Mouse (Mus musculus) heart, embryonic 14.5 days (tissue): ENCODE measurements around the gene Fbxo28. TPM values are rescaled to one million over a fixed set of nuclear protein-coding genes. Genes with fewer than 3 reads are reported as not detected.

Experiments
- ATAC-seq: fragments of 200-750 bp; cut with Nextera tagmentation; 2 replicates; pipeline ENCODE4 v1.8.0; 2017; ENCODE audit warnings: low read depth, moderate TSS enrichment; ENCODE audit not compliant: insufficient number of reproducible peaks, insufficient read depth, low FRiP score
- H3K27ac ChIP-seq, 2 experiments: fragments of 200-500 bp in 1 of 2; fragments of 300-500 bp in 1 of 2; sonication (generic) in 1 of 2; replicated peaks in 1 of 2; 2 replicates each; pipeline ENCODE4 v1.5.1; 2012 to 2014; ENCODE audit warnings: low read depth in 2 of 2, low read length in 2 of 2, control low read depth in 1 of 2, mild to moderate bottlenecking in 1 of 2, mixed read lengths in 1 of 2; ENCODE audit not compliant: control insufficient read depth in 1 of 2, insufficient read depth in 1 of 2
- H3K27me3 ChIP-seq: fragments of 300-500 bp; sonication (generic); 2 replicates; pipeline ENCODE4 v1.6.1; 2014; ENCODE audit warnings: mild to moderate bottlenecking, low read length, control low read depth; ENCODE audit not compliant: control insufficient read depth, insufficient read depth
- H3K36me3 ChIP-seq: fragments of 300-500 bp; sonication (generic); 2 replicates; pipeline ENCODE4 v1.6.1; 2014; ENCODE audit warnings: mild to moderate bottlenecking, control low read depth, low read length, mixed read lengths; ENCODE audit not compliant: control insufficient read depth, insufficient read depth
- H3K4me1 ChIP-seq, 2 experiments: fragments of 200-500 bp in 1 of 2; fragments of 300-500 bp in 1 of 2; sonication (generic) in 1 of 2; 2 replicates each; pipeline ENCODE4 v1.6.1; 2012 to 2014; ENCODE audit warnings: low read length in 2 of 2, control low read depth in 1 of 2, mixed read lengths in 1 of 2; ENCODE audit not compliant: control insufficient read depth in 2 of 2, insufficient read depth in 2 of 2
- H3K4me2 ChIP-seq: fragments of 300-500 bp; sonication (generic); 2 replicates; pipeline ENCODE4 v1.6.1; 2014; ENCODE audit warnings: mild to moderate bottlenecking, low read length
- H3K4me3 ChIP-seq, 2 experiments: fragments of 200-500 bp in 1 of 2; fragments of 300-500 bp in 1 of 2; sonication (generic) in 1 of 2; 2 replicates each; pipeline ENCODE4 v1.5.1; 2012 to 2014; ENCODE audit warnings: low read length in 2 of 2, mild to moderate bottlenecking in 2 of 2, control low read depth in 1 of 2, low read depth in 1 of 2, moderate library complexity in 1 of 2; ENCODE audit not compliant: control insufficient read depth in 1 of 2, insufficient read depth in 1 of 2
- H3K9ac ChIP-seq: fragments of 300-500 bp; sonication (generic); 2 replicates; pipeline ENCODE4 v1.6.1; 2014; ENCODE audit warnings: mild to moderate bottlenecking, low read length
- H3K9me3 ChIP-seq: fragments of 300-500 bp; sonication (generic); 2 replicates; pipeline ENCODE4 v1.6.1; 2016; ENCODE audit warnings: low read length, control low read depth; ENCODE audit not compliant: control insufficient read depth
- WGBS: fragments of 180-500 bp; shearing (Covaris S2); extraction: QIAGEN DNeasy Blood & Tissue Kit; methylation state at CpG from one replicate; pipeline ENCODE4 v1.1.7; 2014; 5-methylcytosine and 5-hydroxymethylcytosine counted together
- polyA plus RNA-seq: library from polyadenylated mRNA; unstranded; fragments of >200 nt; fragmentation: Nextera tagmentation; extraction: Ambion mirVana; gene quantifications from 2 replicates; pipeline ENCODE4 v1.2.1, GENCODE M21; 2014

Fbxo28 gene
- polyA plus RNA-seq, 1 experiment from 2014 or later: 17.2 TPM

- Histone ChIP-seq H3K9me3 (no peaks in the 10 kb centered on the region), H3K27me3 (no peaks in the 10 kb centered on the region), H3K4me2 (no peak overlapping the region), H3K4me1 (peaks cover 2 to 10% of the 10 kb centered on the region in 2 experiments; a peak in 3 of 4 replicates), H3K36me3 (no peaks in the 10 kb centered on the region), H3K4me3 (no peak overlapping the region), H3K27ac (no peak overlapping the region), H3K9ac (no peak overlapping the region)
- ATAC-seq: no peak
- 57% methylated on average over 7 of the region's 7 CpGs for WGBS
Observed at GRCm38 (mm10) chr1:182287781-182288180, 53.6 kb downstream of the Fbxo28 start.

- H3K4me1 ChIP-seq: peaks cover 5 to 16% of the 10 kb centered on the region in 2 experiments
- H3K4me2 ChIP-seq: no peak overlapping the region
- no peaks in the 10 kb centered on the region for H3K27me3 ChIP-seq
- no peaks in the 10 kb centered on the region for H3K9me3 ChIP-seq
- H3K27ac ChIP-seq: no peak overlapping the region
- 91% methylated on average over 2 of the region's 2 CpGs for WGBS
- ATAC-seq: no peak
- no peaks in the 10 kb centered on the region for H3K36me3 ChIP-seq
- H3K9ac ChIP-seq: no peak overlapping the region
- no peak overlapping the region for H3K4me3 ChIP-seq
Observed at GRCm38 (mm10) chr1:182284795-182285194, 56.6 kb downstream of the Fbxo28 start.

GRCm38 (mm10) chr1:182283231-182283630, 58.2 kb downstream of the Fbxo28 start:
- Histone ChIP-seq H3K4me3 (peak overlapping the region in 1 of 2 experiments; percentile 85; a peak in 1 of 4 replicates), H3K4me1 (peaks cover 5 to 17% of the 10 kb centered on the region in 2 experiments), H3K9ac (peak overlapping the region; percentile 94), H3K9me3 (no peaks in the 10 kb centered on the region), H3K4me2 (peak overlapping the region; percentile 72), H3K27me3 (no peaks in the 10 kb centered on the region), H3K27ac (no peak overlapping the region), H3K36me3 (peaks cover 12% of the 10 kb centered on the region)
- ATAC-seq: no peak
- 39% methylated on average over 7 of the region's 7 CpGs for WGBS

GRCm38 (mm10) chr1:182282091-182283075, 59.0 kb downstream of the Fbxo28 start, which contains the start of gene Degs1:
TSS of gene Degs1 (minus strand) at chr1:182282804.
- peaks cover 5 to 17% of the 10 kb centered on the region in 2 experiments for H3K4me1 ChIP-seq
- H3K4me2 ChIP-seq: peak within 1 kb of the TSS; percentile 72
- ATAC-seq: peak; percentile 92
- peaks cover 21% of the 10 kb centered on the region for H3K36me3 ChIP-seq
- H3K27ac ChIP-seq: peak within 1 kb of the TSS; percentile 88 to 93
- under 1% methylated on average over 90 of the region's 94 CpGs for WGBS
- peak within 1 kb of the TSS; percentile 85 to 89 for H3K4me3 ChIP-seq
- H3K27me3 ChIP-seq: no peaks in the 10 kb centered on the region
- H3K9ac ChIP-seq: peak within 1 kb of the TSS; percentile 94
- no peaks in the 10 kb centered on the region for H3K9me3 ChIP-seq

- H3K27ac ChIP-seq: peak overlapping the region; percentile 57 to 93
- peak overlapping the region; percentile 39 to 85 for H3K4me3 ChIP-seq
- H3K4me1 ChIP-seq: peaks cover 5 to 17% of the 10 kb centered on the region in 2 experiments
- WGBS: 5% methylated on average over 9 of the region's 9 CpGs
- ATAC-seq: no peak
- no peaks in the 10 kb centered on the region for H3K9me3 ChIP-seq
- H3K4me2 ChIP-seq: peak overlapping the region; percentile 72
- H3K9ac ChIP-seq: peak overlapping the region; percentile 94
- H3K27me3 ChIP-seq: no peaks in the 10 kb centered on the region
- peaks cover 32% of the 10 kb centered on the region for H3K36me3 ChIP-seq
Observed at GRCm38 (mm10) chr1:182281251-182281711, 60.1 kb downstream of the Fbxo28 start.

GRCm38 (mm10) chr1:182280577-182280976, 60.9 kb downstream of the Fbxo28 start:
- Histone ChIP-seq H3K36me3 (peaks cover 39% of the 10 kb centered on the region), H3K27me3 (no peaks in the 10 kb centered on the region), H3K4me1 (peaks cover 5 to 18% of the 10 kb centered on the region in 2 experiments), H3K9ac (peak overlapping the region; percentile 94), H3K9me3 (no peaks in the 10 kb centered on the region), H3K4me2 (peak overlapping the region; percentile 72), H3K27ac (peak overlapping the region; percentile 57 to 93; a peak in 3 of 4 replicates), H3K4me3 (peak overlapping the region; percentile 29 to 85)
- no peak for ATAC-seq
- 22% methylated on average over 11 of the region's 11 CpGs for WGBS

GRCm38 (mm10) chr1:182280046-182280445, 61.4 kb downstream of the Fbxo28 start:
- peak overlapping the region; percentile 72 for H3K4me2 ChIP-seq
- WGBS: 73% methylated on average over 6 of the region's 6 CpGs
- H3K9me3 ChIP-seq: no peaks in the 10 kb centered on the region
- peak overlapping the region; percentile 57 to 93; a peak in 2 of 4 replicates for H3K27ac ChIP-seq
- 0 out of 2 replicates have a peak overlapping the region, but pooled peaks have one; percentile 94 for H3K9ac ChIP-seq
- H3K36me3 ChIP-seq: peaks cover 44% of the 10 kb centered on the region
- no peaks in the 10 kb centered on the region for H3K27me3 ChIP-seq
- 0 out of 4 replicates have a peak overlapping the region, but pooled peaks of 1 of the 2 experiments have one; percentile 85 for H3K4me3 ChIP-seq
- no peak for ATAC-seq
- peaks cover 5 to 21% of the 10 kb centered on the region in 2 experiments for H3K4me1 ChIP-seq
